Mouse (Mus musculus) MEL (cell line): ENCODE measurements at regions not wholly inside any gene's neighbourhood (a gene's known extent, or its start where the extent isn't known, plus 50 kb on each side); places are given as distances from the start of the nearest gene placed in this dataset.

Experiments
- CHD1 ChIP-seq: IDR thresholded peaks from 2 replicates; pipeline ENCODE4 v1.6.1; 2012; ENCODE audit warnings: low read depth, mild to moderate bottlenecking, inconsistent platforms, low read length, improper control_type of control experiment
- CTCF ChIP-seq, 3 experiments: IDR thresholded peaks in 2 of 3; conservative IDR thresholded peaks in 1 of 3; 2 replicates each; pipeline ENCODE4 v1.5.1; 2011 to 2012; ENCODE audit warnings: low read length in 3 of 3, low read depth in 2 of 3, mild to moderate bottlenecking in 2 of 3, improper control_type of control experiment in 1 of 3, inconsistent platforms in 1 of 3, mixed read lengths in 1 of 3, moderate library complexity in 1 of 3; ENCODE audit not compliant: control insufficient read depth in 1 of 3, insufficient read depth in 1 of 3, poor library complexity in 1 of 3, severe bottlenecking in 1 of 3
- EP300 ChIP-seq, 2 experiments: IDR thresholded peaks; 2 replicates each; pipeline ENCODE4 v1.6.1; 2011; ENCODE audit warnings: improper control_type of control experiment in 2 of 2, low read length in 2 of 2, low read depth in 1 of 2, mild to moderate bottlenecking in 1 of 2
- GATA1 ChIP-seq: IDR thresholded peaks from 2 replicates; pipeline ENCODE4 v1.6.1; 2011; ENCODE audit warnings: low read depth, low read length, improper control_type of control experiment
- HCFC1 ChIP-seq: IDR thresholded peaks from 2 replicates; pipeline ENCODE4 v1.6.1; 2012; ENCODE audit warnings: low read depth, mild to moderate bottlenecking, inconsistent platforms, low read length, improper control_type of control experiment, moderate library complexity
- KAT2A ChIP-seq: conservative IDR thresholded peaks from 2 replicates; pipeline ENCODE4 v1.6.1; 2012; ENCODE audit warnings: low read depth, low read length, improper control_type of control experiment, inconsistent platforms
- MAX ChIP-seq: IDR thresholded peaks from 2 replicates; pipeline ENCODE4 v1.6.1; 2011; ENCODE audit warnings: low read length, improper control_type of control experiment
- MAZ ChIP-seq: IDR thresholded peaks from 2 replicates; pipeline ENCODE4 v1.6.1; 2012; ENCODE audit warnings: low read depth, mild to moderate bottlenecking, inconsistent platforms, low read length, improper control_type of control experiment
- MXI1 ChIP-seq: IDR thresholded peaks from 2 replicates; pipeline ENCODE4 v1.6.1; 2011; ENCODE audit warnings: mild to moderate bottlenecking, low read depth, low read length, improper control_type of control experiment
- POLR2A ChIP-seq, 2 experiments: IDR thresholded peaks; 2 replicates each; pipeline ENCODE4 v1.6.1; 2011 to 2012; ENCODE audit warnings: low read length in 2 of 2, mild to moderate bottlenecking in 2 of 2, control low read depth in 1 of 2, improper control_type of control experiment in 1 of 2, low read depth in 1 of 2, moderate library complexity in 1 of 2; ENCODE audit not compliant: control insufficient read depth in 1 of 2, insufficient read depth in 1 of 2, poor library complexity in 1 of 2
- ZC3H11A ChIP-seq: IDR thresholded peaks from 2 replicates; pipeline ENCODE4 v1.6.1; 2012; ENCODE audit warnings: low read depth, mild to moderate bottlenecking, inconsistent platforms, low read length, improper control_type of control experiment
- ZKSCAN1 ChIP-seq: IDR thresholded peaks from 2 replicates; pipeline ENCODE4 v1.6.1; 2012; ENCODE audit warnings: low read depth, mild to moderate bottlenecking, inconsistent platforms, low read length, improper control_type of control experiment, moderate library complexity
- ZNF384 ChIP-seq: IDR thresholded peaks from 2 replicates; pipeline ENCODE4 v1.6.1; 2012; ENCODE audit warnings: low read depth, mild to moderate bottlenecking, inconsistent platforms, low read length, improper control_type of control experiment

DNA sequence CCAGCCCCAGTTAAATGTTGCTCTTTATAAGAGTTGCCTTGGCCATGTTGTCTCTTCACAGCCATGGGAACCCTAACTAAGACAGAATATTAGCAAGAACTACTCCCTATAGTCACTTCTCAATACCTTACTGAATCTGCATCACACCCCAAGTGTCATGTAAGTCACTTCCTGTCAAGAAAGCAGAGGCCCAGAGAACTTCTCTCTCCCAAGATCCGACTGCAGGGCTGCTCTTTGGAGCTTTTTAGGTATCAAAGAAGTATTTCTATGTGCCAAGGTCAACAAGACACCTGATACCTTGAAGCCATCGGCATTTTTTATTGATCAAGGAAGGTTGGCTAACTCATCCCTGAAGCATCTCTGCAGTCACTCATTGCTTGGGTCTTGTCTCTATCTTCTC lies 72.0 kb upstream of the Rap1b start:
- no peak for TF ChIP-seq CTCF (IDR thresholded peaks at IDR 0.05 in 2 of 3, conservative IDR thresholded peaks at IDR 0.05 in 1 of 3; ENCODE audit: control insufficient read depth in 1 of 3, insufficient read depth in 1 of 3, low read depth in 2 of 3, low read length in 3 of 3, poor library complexity in 1 of 3, severe bottlenecking in 1 of 3)
- no peak for TF ChIP-seq ZKSCAN1
- TF ChIP-seq EP300 (IDR thresholded peaks at IDR 0.05; ENCODE audit: low read depth in 1 of 2, low read length in 2 of 2) = no peak
- TF ChIP-seq MAX = no peak
- no peak for TF ChIP-seq HCFC1
- no peak for TF ChIP-seq POLR2A (IDR thresholded peaks at IDR 0.05; ENCODE audit: control insufficient read depth in 1 of 2, insufficient read depth in 1 of 2, low read depth in 1 of 2, low read length in 2 of 2, poor library complexity in 1 of 2)
- no peak for TF ChIP-seq MAZ
- no peak for TF ChIP-seq CHD1
- TF ChIP-seq ZNF384 = no peak
- no peak for TF ChIP-seq MXI1
- no peak for TF ChIP-seq KAT2A
- TF ChIP-seq GATA1 = no peak
- TF ChIP-seq ZC3H11A = no peak
